Mouse (Mus musculus) CD8-positive naive resting alpha-beta T cell, adult 2 months (primary cell): ENCODE measurements around the gene Egfl7.

Source experiments
- DNase-seq, 2 experiments: peaks; one replicate each; pipeline ENCODE4 v3.0.0; 2022; ENCODE audit warnings: low read depth in 2 of 2, low spot score in 2 of 2

Egfl7 gene

GRCm38 (mm10) chr2:26638039-26638438, 58.2 kb downstream of the Egfl7 start:
- DNase-seq, result no peak

- no peak for DNase-seq
These were observed 58.8 kb downstream of the Egfl7 start for GRCm38 (mm10) chr2:26638572-26638971.

GRCm38 (mm10) chr2:26639083-26639482, 59.3 kb downstream of the Egfl7 start:
- DNase-seq, result peak; percentile 54 to 66

GRCm38 (mm10) chr2:26639838-26640830, 60.3 kb downstream of the Egfl7 start:
- DNase-seq, result peak; percentile 96

GRCm38 (mm10) chr2:26641006-26641647, 61.3 kb downstream of the Egfl7 start:
- DNase-seq, result no peak
